Mouse (Mus musculus) megakaryocyte, embryonic 14.5 days (primary cell): ENCODE data around the gene Bloc1s3. TPM values are rescaled to one million over a fixed set of nuclear protein-coding genes. Genes with fewer than 3 reads are reported as not detected.

ENCODE experiments used
- H3K27me3 ChIP-seq: replicated peaks from 2 replicates; pipeline ENCODE3; 2012; ENCODE audit warnings: inconsistent platforms
- H3K36me3 ChIP-seq: replicated peaks from 2 replicates; pipeline ENCODE3; 2012; ENCODE audit warnings: low read length, inconsistent platforms, mixed read lengths
- H3K4me1 ChIP-seq: 2 replicates; pipeline ENCODE4 v1.6.1; 2012; ENCODE audit warnings: inconsistent platforms
- H3K4me3 ChIP-seq: replicated peaks from 2 replicates; pipeline ENCODE3; 2012; ENCODE audit warnings: moderate library complexity, mild to moderate bottlenecking, inconsistent platforms
- H3K9me3 ChIP-seq: 2 replicates; pipeline ENCODE4 v1.6.1; 2012; ENCODE audit warnings: inconsistent platforms
- FLI1 ChIP-seq: IDR thresholded peaks from 2 replicates; pipeline ENCODE4 v1.6.1; 2012; ENCODE audit warnings: low read length, inconsistent platforms, mixed read lengths
- GATA1 ChIP-seq: IDR thresholded peaks from 3 replicates; pipeline ENCODE4 v1.6.1; 2012; ENCODE audit warnings: mixed read lengths, low read length, inconsistent platforms, borderline replicate concordance
- polyA plus RNA-seq: library from polyadenylated mRNA; stranded (reverse); fragments of >175 nt; gene quantifications from 2 replicates; pipeline ENCODE4 v1.2.3, GENCODE M21; 2012; ENCODE audit warnings: low replicate concordance; ENCODE audit not compliant: insufficient read depth

Gene Bloc1s3
- polyA plus RNA-seq, 1 experiment: 6.5 TPM

DNA sequence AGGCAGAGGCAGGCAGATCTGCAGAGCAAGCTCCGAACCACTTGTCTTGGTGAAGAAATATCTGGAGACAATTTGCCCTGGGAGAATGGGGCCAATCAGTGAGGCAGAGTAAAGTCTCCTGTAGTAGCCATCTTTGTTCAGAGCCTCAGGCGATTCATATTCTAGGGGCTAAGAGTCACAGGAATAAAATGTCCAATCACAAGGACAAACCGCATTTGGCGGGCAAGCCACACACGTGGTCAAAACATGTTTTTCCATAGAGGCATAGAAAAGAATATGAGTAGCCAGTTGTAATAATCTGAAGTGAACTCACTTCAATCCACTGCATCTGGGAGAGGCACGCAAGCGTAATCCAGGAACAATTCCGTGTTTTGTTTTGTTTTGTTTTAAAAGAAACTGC is 24.9 kb downstream of the Bloc1s3 start:
- no peak overlapping the region for H3K4me3 ChIP-seq
- TF ChIP-seq GATA1 (no peak), FLI1 (no peak)
- peaks cover 54% of the 10 kb centered on the region for H3K4me1 ChIP-seq
- H3K36me3 ChIP-seq: peaks cover 80% of the 10 kb centered on the region
- no peaks in the 10 kb centered on the region for H3K9me3 ChIP-seq
- H3K27me3 ChIP-seq: no peaks in the 10 kb centered on the region

DNA sequence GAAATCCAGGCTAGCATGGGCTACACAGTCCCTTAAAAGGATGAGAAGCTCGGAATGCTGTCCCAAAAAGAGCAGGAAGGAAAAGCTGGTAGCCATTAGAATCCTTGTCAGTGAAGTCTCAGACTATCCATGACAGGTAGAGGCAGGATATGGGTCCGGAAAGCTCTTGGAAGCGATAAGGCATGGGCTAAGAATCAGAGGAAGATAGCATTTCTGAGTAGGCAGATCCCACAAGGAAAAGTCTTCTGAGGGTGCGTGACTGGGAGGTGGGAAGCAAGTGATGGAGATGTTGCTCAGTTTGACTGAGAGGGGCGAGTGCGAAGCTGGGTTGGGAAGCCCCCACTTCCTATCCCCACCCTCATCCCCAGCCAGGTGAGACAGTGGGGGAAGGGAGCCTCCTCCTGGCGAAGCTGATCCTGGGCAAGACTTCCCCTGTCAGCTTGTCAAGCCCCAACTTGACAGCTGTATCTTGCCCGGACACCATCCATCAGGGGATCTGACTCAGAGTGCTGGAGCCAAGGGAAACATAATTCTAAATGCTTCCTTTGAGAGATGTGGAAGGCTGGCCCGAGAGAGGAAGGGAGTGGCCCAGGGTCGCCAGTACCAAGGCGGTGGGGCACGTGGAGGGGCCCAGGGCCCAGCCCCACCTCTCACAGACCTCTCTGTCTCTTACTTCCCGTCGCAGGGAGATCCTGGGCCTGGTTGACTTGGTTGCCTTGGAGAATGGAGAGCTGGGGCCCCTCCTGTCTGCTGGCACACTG is 30.4 kb downstream of the Bloc1s3 start:
- Histone ChIP-seq H3K9me3 (no peaks in the 10 kb centered on the region), H3K36me3 (peaks cover 83% of the 10 kb centered on the region), H3K4me3 (no peak overlapping the region), H3K27me3 (no peaks in the 10 kb centered on the region), H3K4me1 (peaks cover 58% of the 10 kb centered on the region)
- TF ChIP-seq GATA1: no peak
- TF ChIP-seq FLI1: no peak

DNA sequence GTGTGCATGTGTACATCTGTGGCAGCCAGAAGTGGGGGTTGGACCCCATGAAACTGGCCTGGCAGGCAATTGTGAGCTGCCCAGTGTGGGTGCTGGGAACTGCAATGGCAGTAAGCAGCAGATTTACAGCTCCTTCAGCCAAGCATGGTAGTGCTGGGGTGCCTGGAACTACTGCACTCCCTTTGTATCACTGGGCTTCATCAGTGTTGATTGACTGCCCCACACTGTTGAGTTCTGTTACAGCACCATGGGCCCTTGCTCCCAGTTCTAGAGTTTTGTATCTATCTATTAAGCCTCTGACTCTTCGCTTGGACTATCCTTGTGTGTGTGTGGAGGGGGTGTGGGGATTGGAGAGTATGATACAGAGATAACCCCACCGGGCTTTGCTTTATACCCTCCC is 31.1 kb downstream of the Bloc1s3 start:
- Histone ChIP-seq H3K4me1 (peaks cover 65% of the 10 kb centered on the region), H3K36me3 (peaks cover 84% of the 10 kb centered on the region), H3K9me3 (no peaks in the 10 kb centered on the region), H3K27me3 (no peaks in the 10 kb centered on the region), H3K4me3 (no peak overlapping the region)
- no peak for TF ChIP-seq GATA1

DNA sequence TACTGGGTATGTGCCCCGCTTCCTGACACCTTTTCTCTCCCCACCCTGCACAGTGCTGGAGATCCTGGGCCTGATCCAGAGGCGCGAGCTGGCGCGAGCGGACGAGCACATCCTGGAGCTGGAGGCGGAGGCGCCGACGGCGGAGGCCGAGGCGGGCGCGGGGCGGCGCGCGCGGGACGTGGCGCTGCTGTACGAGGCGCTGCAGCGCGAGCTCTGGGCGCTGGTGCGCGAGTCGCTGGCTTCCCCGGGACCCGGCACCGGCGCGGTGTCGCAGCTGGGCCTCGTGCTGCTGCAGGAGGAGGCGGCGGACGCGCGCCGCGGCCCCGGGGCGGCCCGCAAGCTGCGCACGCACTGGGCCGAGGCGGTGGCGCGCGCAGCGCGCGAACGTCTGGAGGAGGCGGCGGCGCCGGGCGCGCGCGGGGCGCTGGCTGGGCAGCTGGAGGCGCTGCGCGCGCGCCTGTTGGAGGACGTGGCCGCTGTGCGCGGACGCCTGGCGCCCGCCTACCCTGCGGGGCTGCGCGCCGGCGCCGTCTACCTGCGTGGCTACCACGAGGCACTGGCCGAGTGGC is 34.2 kb downstream of the Bloc1s3 start:
- peaks cover 89% of the 10 kb centered on the region for H3K4me1 ChIP-seq
- H3K27me3 ChIP-seq: no peaks in the 10 kb centered on the region
- no peak for TF ChIP-seq FLI1
- H3K36me3 ChIP-seq: peaks cover 88% of the 10 kb centered on the region
- peak overlapping the region; percentile 90 for H3K4me3 ChIP-seq
- H3K9me3 ChIP-seq: no peaks in the 10 kb centered on the region

DNA sequence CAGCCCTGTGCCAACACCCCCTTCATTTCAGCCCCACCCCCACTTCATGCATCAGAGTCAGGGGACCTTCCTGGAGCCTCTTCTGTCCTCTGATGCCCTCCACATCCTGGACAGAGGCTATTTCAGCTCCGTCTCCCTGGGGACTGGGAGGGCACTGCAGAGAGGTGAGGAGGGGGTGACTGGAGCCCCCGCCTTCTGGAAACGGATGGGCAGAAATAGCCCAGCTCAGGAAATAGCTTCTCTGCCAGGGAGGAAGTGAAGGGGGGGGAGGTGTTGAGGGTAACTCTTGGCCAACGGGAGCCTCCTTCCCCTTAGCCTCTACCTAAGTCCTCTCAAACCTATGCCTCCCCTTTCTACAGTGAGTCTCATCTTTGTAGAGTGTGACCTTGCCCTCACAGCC is 35.8 kb downstream of the Bloc1s3 start:
- peaks cover 84% of the 10 kb centered on the region for H3K4me1 ChIP-seq
- H3K36me3 ChIP-seq: peaks cover 82% of the 10 kb centered on the region
- peak overlapping the region; percentile 90 for H3K4me3 ChIP-seq
- H3K9me3 ChIP-seq: no peaks in the 10 kb centered on the region
- no peak for TF ChIP-seq FLI1
- TF ChIP-seq GATA1: no peak
- no peaks in the 10 kb centered on the region for H3K27me3 ChIP-seq

DNA sequence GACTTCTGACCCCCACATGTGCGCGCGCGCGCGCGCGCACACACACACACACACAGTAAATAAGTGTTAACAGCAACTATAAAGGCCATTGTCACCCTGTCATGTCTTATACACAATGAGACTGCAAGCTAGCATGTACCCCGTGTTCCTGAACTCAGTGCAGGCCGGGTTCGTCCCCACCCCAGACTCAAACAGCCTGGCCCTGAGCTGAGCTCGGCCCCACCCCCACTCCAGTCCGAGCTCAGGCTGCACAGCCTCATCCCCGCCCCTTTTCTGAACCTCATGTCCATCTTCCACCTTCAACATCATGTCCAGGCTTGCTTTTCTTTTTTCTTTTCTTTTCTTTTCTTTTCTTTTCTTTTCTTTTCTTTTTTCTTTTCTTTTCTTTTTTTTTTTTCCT is 37.9 kb downstream of the Bloc1s3 start:
- Histone ChIP-seq H3K36me3 (peaks cover 83% of the 10 kb centered on the region), H3K4me1 (peaks cover 89% of the 10 kb centered on the region), H3K9me3 (no peaks in the 10 kb centered on the region), H3K27me3 (no peaks in the 10 kb centered on the region), H3K4me3 (no peak overlapping the region)
- TF ChIP-seq GATA1 (no peak), FLI1 (no peak)

DNA sequence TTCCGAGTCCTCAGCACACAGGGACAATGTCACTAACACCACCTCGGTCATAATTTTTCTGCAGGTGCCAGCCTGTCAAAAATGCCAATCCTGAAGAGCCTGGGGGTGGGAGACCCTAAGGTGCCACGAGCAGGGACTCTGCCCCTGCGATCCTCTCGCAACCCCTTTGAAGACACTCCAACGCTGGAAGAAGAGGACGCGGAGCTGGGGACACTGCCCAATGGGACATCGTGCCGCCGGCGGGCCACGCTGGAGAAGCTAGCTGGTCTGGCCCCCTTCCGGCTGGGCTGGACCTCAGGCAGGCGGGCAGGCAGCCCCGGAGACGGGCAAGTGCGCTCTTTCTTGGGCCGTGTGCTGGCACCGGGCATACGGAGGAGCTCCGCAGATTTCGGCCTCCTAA is 38.8 kb downstream of the Bloc1s3 start:
- no peaks in the 10 kb centered on the region for H3K9me3 ChIP-seq
- peaks cover 75% of the 10 kb centered on the region for H3K36me3 ChIP-seq
- H3K4me3 ChIP-seq: no peak overlapping the region
- H3K4me1 ChIP-seq: peaks cover 93% of the 10 kb centered on the region
- H3K27me3 ChIP-seq: no peaks in the 10 kb centered on the region
- TF ChIP-seq FLI1 (no peak), GATA1 (no peak)

DNA sequence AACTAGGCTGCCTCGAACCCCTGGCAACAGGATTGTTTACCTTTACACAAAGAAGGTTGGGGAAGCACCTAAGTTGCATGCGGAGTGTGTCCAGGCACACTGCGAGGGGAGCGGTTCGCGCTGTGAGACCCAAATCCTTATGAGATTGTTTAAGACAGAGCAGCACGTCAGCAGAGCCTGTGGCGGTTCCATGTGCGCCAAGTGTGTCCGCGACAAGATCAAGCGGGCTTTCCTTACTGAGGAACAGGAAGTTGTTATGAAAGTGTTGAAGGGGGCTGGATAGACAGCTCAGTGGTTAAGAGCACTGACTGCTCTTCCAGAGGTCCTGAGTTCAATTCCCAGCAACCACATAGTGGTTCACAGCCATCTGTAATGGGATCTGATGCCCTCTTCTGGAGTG is 39.9 kb downstream of the Bloc1s3 start:
- Histone ChIP-seq H3K9me3 (no peaks in the 10 kb centered on the region), H3K4me1 (peaks cover 93% of the 10 kb centered on the region), H3K36me3 (peaks cover 66% of the 10 kb centered on the region), H3K27me3 (no peaks in the 10 kb centered on the region), H3K4me3 (no peak overlapping the region)
- TF ChIP-seq FLI1: no peak
- TF ChIP-seq GATA1: no peak

DNA sequence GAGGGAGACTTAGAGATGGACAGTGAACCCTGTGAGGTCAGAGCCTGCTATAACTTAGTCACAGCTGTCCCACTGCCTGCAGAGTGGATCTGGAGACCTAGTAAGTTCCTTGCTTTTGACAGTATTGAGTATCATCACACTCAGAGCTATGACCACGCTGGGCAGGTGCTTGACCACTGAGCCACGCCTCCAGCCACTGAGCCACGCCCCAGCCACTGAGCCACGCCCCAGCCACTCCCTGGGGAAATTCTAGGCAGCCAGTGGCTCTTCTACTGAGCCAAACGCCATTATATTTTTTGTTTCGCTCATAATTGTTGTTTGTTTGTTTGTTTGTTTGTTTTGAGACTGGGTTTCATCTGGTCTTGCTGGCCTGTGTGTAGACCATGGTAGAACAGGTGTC is 40.5 kb downstream of the Bloc1s3 start:
- H3K27me3 ChIP-seq: no peaks in the 10 kb centered on the region
- peaks cover 93% of the 10 kb centered on the region for H3K4me1 ChIP-seq
- TF ChIP-seq GATA1: no peak
- no peak for TF ChIP-seq FLI1
- H3K9me3 ChIP-seq: no peaks in the 10 kb centered on the region
- H3K36me3 ChIP-seq: peaks cover 59% of the 10 kb centered on the region
- H3K4me3 ChIP-seq: peak overlapping the region; percentile 8

DNA sequence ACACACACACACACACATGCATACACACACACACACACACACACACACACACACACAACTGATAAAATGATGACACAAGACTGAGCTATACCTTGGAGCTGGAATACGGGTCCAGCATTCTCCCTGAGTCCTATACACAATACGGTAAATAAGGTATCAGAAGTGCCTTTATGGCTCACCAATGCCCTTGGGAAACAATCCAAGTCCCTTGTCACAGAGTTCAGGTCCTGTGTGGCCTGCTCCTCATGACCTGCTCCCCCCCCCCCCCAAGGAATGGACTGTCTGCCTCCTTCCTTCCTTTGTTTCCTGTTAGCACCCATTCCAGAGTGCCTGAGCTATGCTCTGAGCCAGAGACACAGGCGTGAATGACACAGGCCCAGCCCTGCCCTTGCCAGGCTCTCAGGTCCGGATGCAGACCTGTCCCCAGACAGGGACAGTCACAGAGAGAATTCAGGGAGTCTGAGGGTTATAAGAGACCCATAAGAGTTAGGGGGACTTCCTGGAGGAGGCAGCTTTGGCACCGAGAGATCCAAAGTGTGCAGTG is 41.5 kb downstream of the Bloc1s3 start:
- no peaks in the 10 kb centered on the region for H3K27me3 ChIP-seq
- TF ChIP-seq GATA1: no peak
- no peak for TF ChIP-seq FLI1
- peak overlapping the region; percentile 69 for H3K4me3 ChIP-seq
- peaks cover 93% of the 10 kb centered on the region for H3K4me1 ChIP-seq
- H3K36me3 ChIP-seq: peaks cover 50% of the 10 kb centered on the region
- no peaks in the 10 kb centered on the region for H3K9me3 ChIP-seq
